Mouse (Mus musculus): ENCODE data around the gene Mtg1. TPM values are rescaled to one million over a fixed set of nuclear protein-coding genes. Genes with fewer than 3 reads are reported as not detected.

Mtg1 gene
- total and polyA plus RNA-seq, 3 experiments = 10.8 to 38.1 TPM; not detected in 1

GRCm38 (mm10) chr7:140192851-140193250, 55.5 kb downstream of the Mtg1 start:
- Histone ChIP-seq H3K27ac (ENCODE audit: control insufficient read depth, low read depth, low read length) (no peak overlapping the region), H3K36me3 (ENCODE audit: control insufficient read depth in 1 of 2, insufficient read depth in 2 of 2, low read length in 2 of 2) (no peaks in the 10 kb centered on the region), H3K27me3 (ENCODE audit: control insufficient read depth in 1 of 2, insufficient read depth in 2 of 2, low read length in 2 of 2) (no peaks in the 10 kb centered on the region), H3K9ac (ENCODE audit: control insufficient read depth, low read depth, low read length, poor library complexity, severe bottlenecking) (no peak overlapping the region), H3K79me2 (ENCODE audit: control insufficient read depth, insufficient read depth, low read length, poor library complexity) (no peaks in the 10 kb centered on the region), H3K4me1 (ENCODE audit: control insufficient read depth in 1 of 2, insufficient read depth in 2 of 2, low read length in 2 of 2) (peaks cover 0 to 6% of the 10 kb centered on the region in 2 experiments; a peak in 2 of 4 replicates), H3K4me3 (ENCODE audit: control insufficient read depth in 1 of 2, insufficient read depth in 1 of 2, low read depth in 2 of 2, low read length in 2 of 2) (no peak overlapping the region), H3K9me3 (replicated peaks; ENCODE audit: insufficient read depth, low read length) (no peaks in the 10 kb centered on the region)
- DNase-seq (ENCODE audit: low read depth, low spot score) = no peak
- no peak for TF ChIP-seq NELFE (IDR thresholded peaks at IDR 0.05; ENCODE audit: low read depth, low read length)
- no peak for TF ChIP-seq KAT2A (conservative IDR thresholded peaks at IDR 0.05; ENCODE audit: low read depth, low read length)
- TF ChIP-seq TBP (IDR thresholded peaks at IDR 0.05; ENCODE audit: low read depth, low read length) = no peak
- no peak for TF ChIP-seq TCF12 (IDR thresholded peaks at IDR 0.05; ENCODE audit: low read depth, low read length)
- TF ChIP-seq HCFC1 (IDR thresholded peaks at IDR 0.05; ENCODE audit: low read depth, low read length) = no peak
- TF ChIP-seq MYC (IDR thresholded peaks at IDR 0.05; ENCODE audit: low read depth, low read length) = no peak
- TF ChIP-seq ZNF384 (IDR thresholded peaks at IDR 0.05; ENCODE audit: low read depth, low read length) = no peak
- TF ChIP-seq MAX (IDR thresholded peaks at IDR 0.05; ENCODE audit: low read length) = no peak
- no peak for TF ChIP-seq CTCF (IDR thresholded peaks at IDR 0.05 in 2 of 3, conservative IDR thresholded peaks at IDR 0.05 in 1 of 3; ENCODE audit: control insufficient read depth in 1 of 3, insufficient read depth in 1 of 3, low read depth in 2 of 3, low read length in 3 of 3, poor library complexity in 1 of 3, severe bottlenecking in 1 of 3)
- TF ChIP-seq ELF1 (IDR thresholded peaks at IDR 0.05; ENCODE audit: low read depth, low read length) = no peak
- no peak for TF ChIP-seq JUND (IDR thresholded peaks at IDR 0.05; ENCODE audit: low read depth, low read length)
- no peak for TF ChIP-seq CHD2 (IDR thresholded peaks at IDR 0.05; ENCODE audit: low read length)
- TF ChIP-seq GATA1 (IDR thresholded peaks at IDR 0.05; ENCODE audit: low read depth, low read length) = no peak
- no peak for TF ChIP-seq MYB (IDR thresholded peaks at IDR 0.05; ENCODE audit: low read depth, low read length)
- TF ChIP-seq MXI1 (IDR thresholded peaks at IDR 0.05; ENCODE audit: low read depth, low read length) = no peak
- no peak for TF ChIP-seq TAL1 (IDR thresholded peaks at IDR 0.05; ENCODE audit: low read length)
- no peak for TF ChIP-seq POLR2AphosphoS2 (IDR thresholded peaks at IDR 0.05; ENCODE audit: low read length)
- no peak for TF ChIP-seq E2F4 (IDR thresholded peaks at IDR 0.05; ENCODE audit: borderline replicate concordance, low read depth, low read length)

GRCm38 (mm10) chr7:140194031-140194430, 56.7 kb downstream of the Mtg1 start:
- Histone ChIP-seq H3K27me3 (ENCODE audit: control insufficient read depth in 1 of 2, insufficient read depth in 2 of 2, low read length in 2 of 2) (no peaks in the 10 kb centered on the region), H3K9ac (ENCODE audit: control insufficient read depth, low read depth, low read length, poor library complexity, severe bottlenecking) (no peak overlapping the region), H3K4me3 (ENCODE audit: control insufficient read depth in 1 of 2, insufficient read depth in 1 of 2, low read depth in 2 of 2, low read length in 2 of 2) (no peak overlapping the region), H3K36me3 (ENCODE audit: control insufficient read depth in 1 of 2, insufficient read depth in 2 of 2, low read length in 2 of 2) (no peaks in the 10 kb centered on the region), H3K27ac (ENCODE audit: control insufficient read depth, low read depth, low read length) (no peak overlapping the region), H3K9me3 (replicated peaks; ENCODE audit: insufficient read depth, low read length) (no peaks in the 10 kb centered on the region), H3K79me2 (ENCODE audit: control insufficient read depth, insufficient read depth, low read length, poor library complexity) (no peaks in the 10 kb centered on the region), H3K4me1 (ENCODE audit: control insufficient read depth in 1 of 2, insufficient read depth in 2 of 2, low read length in 2 of 2) (peaks cover 0 to 3% of the 10 kb centered on the region in 2 experiments; a peak in 2 of 4 replicates)
- TF ChIP-seq MAX (IDR thresholded peaks at IDR 0.05; ENCODE audit: low read length) (no peak), CHD1 (IDR thresholded peaks at IDR 0.05; ENCODE audit: low read depth, low read length) (no peak), GABPA (IDR thresholded peaks at IDR 0.05; ENCODE audit: low read depth, low read length) (no peak), MYB (IDR thresholded peaks at IDR 0.05; ENCODE audit: low read depth, low read length) (no peak), MAFK (IDR thresholded peaks at IDR 0.05; ENCODE audit: borderline replicate concordance, low read depth, low read length) (no peak), ZNF384 (IDR thresholded peaks at IDR 0.05; ENCODE audit: low read depth, low read length) (no peak), HCFC1 (IDR thresholded peaks at IDR 0.05; ENCODE audit: low read depth, low read length) (no peak), EP300 (IDR thresholded peaks at IDR 0.05; ENCODE audit: low read depth in 1 of 2, low read length in 2 of 2) (no peak), TBP (IDR thresholded peaks at IDR 0.05; ENCODE audit: low read depth, low read length) (no peak), CHD2 (IDR thresholded peaks at IDR 0.05; ENCODE audit: low read length) (no peak), POLR2AphosphoS2 (IDR thresholded peaks at IDR 0.05; ENCODE audit: low read length) (no peak), NRF1 (IDR thresholded peaks at IDR 0.05; ENCODE audit: insufficient read depth, low read depth, low read length, poor library complexity, severe bottlenecking) (no peak), ZKSCAN1 (IDR thresholded peaks at IDR 0.05; ENCODE audit: low read depth, low read length) (no peak), ELF1 (IDR thresholded peaks at IDR 0.05; ENCODE audit: low read depth, low read length) (no peak), JUND (IDR thresholded peaks at IDR 0.05; ENCODE audit: low read depth, low read length) (no peak), RCOR1 (IDR thresholded peaks at IDR 0.05; ENCODE audit: low read depth, low read length) (no peak), RAD21 (IDR thresholded peaks at IDR 0.05; ENCODE audit: low read depth, low read length) (no peak), UBTF (IDR thresholded peaks at IDR 0.05; ENCODE audit: borderline replicate concordance, insufficient read depth, low read depth, low read length) (no peak), POLR2AphosphoS5 (IDR thresholded peaks at IDR 0.05; ENCODE audit: borderline replicate concordance, low read depth, low read length) (no peak)
- DNase-seq (ENCODE audit: low read depth, low spot score) = no peak

Measured in MEL (cell line).